Mouse (Mus musculus) cerebral cortex, adult 2 months (tissue): ENCODE data around the gene Psma1.

Experiments used
- WGBS: fragments of 180-500 bp; shearing (Covaris S2); methylation state at CpG from one replicate; pipeline ENCODE4 v1.1.7; 2018; 5-methylcytosine and 5-hydroxymethylcytosine counted together

Psma1 gene

DNA sequence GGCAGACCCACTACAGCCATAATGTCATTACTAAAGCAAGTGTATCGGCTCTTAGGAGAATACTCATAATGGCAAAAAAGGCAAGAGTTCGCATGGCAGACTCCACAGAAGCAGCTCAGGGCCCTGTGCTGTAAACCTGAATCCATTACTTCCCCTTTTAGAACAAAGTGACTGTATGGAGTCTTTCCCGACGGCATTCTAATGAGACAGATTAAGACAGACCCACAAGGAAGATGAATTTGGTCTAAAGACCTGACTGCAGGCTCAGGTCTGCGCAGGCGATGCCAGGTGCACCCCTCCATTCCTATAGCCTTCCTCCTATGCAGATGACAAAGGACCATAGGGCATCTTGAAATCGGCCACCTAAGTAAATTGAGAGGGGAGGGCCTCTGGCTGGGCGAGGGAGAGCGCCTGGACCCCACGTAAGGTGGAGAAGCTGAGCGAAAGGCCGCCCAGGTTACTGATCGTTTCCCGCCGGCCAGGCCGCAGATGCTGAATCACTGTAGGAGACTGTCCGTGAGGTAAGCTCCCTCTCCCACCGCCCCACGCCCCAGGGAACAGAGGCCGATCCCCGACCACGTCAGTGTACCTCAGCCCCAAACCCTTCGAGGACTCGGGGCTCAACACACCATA, 430 bp downstream of the Psma1 start:
- WGBS = 1% methylated on average over 24 of the region's 24 CpGs

DNA sequence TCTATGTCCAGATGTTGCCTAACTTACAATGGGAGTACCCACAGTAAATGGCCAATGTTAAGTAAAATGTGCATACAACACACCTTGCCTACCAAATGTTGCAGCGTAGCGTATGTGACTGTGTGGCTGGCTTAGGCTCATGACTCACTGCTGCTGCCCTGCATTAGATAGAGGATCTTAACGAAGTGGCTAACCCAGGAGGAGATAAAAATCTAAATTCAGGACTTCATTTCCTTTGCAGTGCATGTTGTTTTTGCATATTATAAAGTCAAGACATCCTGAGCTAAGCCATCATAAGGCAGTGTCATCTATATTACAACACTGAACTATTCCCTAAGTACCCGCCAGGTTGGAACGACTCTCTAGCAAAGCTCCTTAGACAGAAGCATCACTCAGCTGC, 7.5 kb downstream of the Psma1 start:
- 90% methylated on average over 5 of the region's 5 CpGs for WGBS

- WGBS = 1% methylated on average over 67 of the region's 75 CpGs
Measured at GRCm38 (mm10) chr7:114253885-114254833, 21.8 kb downstream of the Psma1 start, which contains the start of gene Copb1. Copb1 (minus strand) TSS chr7:114254711.

DNA sequence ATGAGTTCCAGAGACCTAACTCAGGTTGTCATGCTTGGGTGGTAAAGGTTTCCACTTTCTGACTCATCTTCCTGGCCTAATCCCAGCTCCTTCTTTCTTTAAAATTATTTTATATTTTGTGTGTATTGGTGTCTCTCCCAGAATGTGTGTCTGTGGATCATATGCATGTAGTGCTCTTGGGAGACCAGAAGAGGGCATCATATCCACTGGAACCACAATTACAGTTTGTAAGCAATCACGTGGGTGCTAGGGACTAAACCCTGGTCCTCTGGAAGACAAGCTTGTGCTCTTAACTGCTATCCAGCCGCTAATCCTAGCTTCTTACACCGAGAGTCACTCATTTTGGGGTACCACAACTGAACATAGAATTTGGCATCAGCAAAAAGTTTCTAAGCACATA, 24.2 kb downstream of the Psma1 start:
- WGBS = 94% methylated on average over 3 of the region's 3 CpGs

- 69% methylated on average over 7 of the region's 7 CpGs for WGBS
Measured at GRCm38 (mm10) chr7:114233980-114234379, 41.9 kb downstream of the Psma1 start.

DNA sequence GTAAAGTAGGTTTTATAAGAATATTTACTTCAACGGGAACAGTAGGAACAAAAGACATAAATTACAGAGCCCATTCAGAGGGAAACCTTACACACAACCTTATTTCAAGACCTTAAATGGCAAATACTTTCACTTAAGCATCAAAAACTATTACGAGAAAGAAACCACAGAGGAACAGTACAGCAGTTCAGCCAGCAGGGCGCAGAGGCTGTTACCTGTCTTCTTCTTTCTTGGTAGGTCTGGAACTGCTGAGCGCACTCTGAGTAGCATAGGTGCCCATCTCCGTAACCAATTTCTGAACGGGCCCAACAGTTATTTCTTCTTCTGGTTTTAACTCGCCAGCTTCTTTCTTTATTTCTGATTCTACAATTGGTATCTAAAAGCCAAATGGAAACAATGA, 42.9 kb downstream of the Psma1 start:
- 94% methylated on average over 7 of the region's 7 CpGs for WGBS

DNA sequence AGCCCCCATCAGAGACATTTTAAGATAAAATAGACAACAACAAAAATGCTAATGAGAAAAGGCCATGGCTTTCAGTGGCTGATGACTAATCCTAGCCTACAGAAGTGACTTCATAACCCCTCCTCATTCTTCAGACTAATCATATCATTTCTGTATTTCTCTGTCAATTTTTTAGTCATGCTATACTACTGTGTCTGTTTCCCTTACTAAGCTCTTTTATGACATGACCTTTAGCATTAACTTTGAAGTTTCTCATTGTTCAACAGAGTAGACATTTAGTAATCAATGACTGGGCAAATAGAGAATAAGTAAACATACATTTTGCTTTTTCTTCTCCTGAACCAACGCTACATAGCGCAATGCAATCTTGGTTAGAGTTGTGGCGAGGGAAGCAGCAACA, 44.1 kb downstream of the Psma1 start:
- 92% methylated on average over 3 of the region's 3 CpGs for WGBS

- WGBS = 88% methylated on average over 1 of the region's 1 CpGs
Measured at GRCm38 (mm10) chr7:114226521-114226920, 49.4 kb downstream of the Psma1 start.

DNA sequence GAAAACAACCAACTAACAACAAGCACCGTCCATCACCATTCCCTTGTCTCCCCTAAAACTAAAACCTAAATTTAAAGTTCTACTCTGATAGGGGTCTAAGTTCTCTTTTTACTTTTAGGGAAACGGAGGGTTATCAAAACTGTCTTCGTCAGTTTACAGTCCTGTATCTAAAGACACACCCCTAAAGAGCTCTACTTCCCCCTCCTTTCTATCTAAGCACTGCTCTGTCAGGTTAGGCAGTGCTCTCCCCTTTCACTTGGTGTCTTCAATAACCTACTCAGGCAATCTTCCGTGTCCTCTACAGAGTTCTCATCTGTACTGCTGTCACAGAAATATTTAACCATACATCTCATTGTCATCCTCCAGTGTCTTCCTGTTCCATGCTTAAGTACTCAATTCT, 55.5 kb downstream of the Psma1 start:
- WGBS = 90% methylated on average over 4 of the region's 4 CpGs

- WGBS = 83% methylated on average over 2 of the region's 2 CpGs
Measured at GRCm38 (mm10) chr7:114216908-114217307, 59.0 kb downstream of the Psma1 start.
